Mouse (Mus musculus): ENCODE measurements around the gene Tubb3.

Gene Tubb3

DNA sequence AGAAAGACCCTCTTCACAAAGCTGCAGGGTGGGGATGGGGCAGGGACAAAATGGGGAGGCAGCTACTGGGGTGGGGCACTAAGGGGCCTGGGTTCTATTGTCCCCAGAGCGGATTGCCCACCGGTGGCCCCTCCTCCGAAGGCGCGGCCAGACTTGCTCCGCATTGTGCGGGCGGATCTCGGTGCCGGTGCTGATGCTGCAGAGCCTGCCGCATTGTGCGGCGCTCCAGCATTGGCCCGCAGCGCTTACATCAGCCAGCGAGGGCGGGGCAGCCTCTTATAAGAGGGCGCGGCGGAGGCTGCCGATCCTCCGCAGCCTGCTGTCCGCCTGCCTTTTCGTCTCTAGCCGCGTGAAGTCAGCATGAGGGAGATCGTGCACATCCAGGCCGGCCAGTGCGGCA is at the start of gene Tubb3:
Gene Tubb3 (plus strand): TSS at position 179 of the 400 bp plus-strand sequence.
- in situ Hi-C loops (cut with MboI), result no loop called here

DNA sequence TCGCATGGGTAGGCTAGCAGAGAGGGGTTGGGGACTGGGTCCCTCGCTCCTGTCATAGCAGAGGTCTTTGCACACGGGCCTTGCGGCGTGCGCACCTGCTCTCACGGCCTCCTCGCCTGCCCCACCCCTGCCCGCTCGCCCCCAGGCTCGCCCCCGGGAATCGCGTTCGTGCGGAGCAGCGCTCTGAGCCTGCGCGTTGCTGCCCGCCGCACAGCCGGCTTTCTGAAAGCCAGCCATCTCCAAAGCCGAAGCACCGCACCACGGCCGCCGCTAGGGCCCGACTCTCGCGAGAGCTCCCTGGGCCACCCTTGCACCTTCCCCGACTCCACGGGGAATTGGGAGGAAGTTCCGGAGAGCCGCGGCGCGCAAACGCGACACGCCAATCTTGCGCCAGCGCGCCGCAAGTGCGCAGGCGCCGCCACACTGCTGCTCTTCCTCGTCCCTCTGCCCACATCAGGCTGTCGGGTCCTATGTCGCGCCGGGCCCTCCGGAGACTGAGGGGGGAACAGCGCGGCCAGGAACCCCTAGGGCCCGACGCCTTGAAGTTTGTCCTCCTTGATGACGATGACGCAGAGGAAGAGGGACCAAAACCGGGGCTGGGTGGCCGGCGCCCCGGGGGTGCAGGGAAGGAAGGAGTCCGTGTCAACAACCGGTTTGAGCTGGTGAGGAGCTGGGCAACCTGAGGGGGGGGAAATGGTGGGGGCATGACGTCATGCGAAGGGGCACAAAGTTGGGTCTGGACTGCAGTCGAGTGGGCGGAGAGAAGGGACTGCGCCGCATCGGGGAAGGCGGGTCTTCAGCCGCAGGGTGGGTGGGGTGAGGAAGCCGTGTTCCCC is 37.6 kb upstream of the Tubb3 start, which contains the start of gene Tcf25:
Gene Tcf25 (plus strand): TSS at position 351 of the 836 bp plus-strand sequence.
- in situ Hi-C loops (cut with MboI), result no loop called here

DNA sequence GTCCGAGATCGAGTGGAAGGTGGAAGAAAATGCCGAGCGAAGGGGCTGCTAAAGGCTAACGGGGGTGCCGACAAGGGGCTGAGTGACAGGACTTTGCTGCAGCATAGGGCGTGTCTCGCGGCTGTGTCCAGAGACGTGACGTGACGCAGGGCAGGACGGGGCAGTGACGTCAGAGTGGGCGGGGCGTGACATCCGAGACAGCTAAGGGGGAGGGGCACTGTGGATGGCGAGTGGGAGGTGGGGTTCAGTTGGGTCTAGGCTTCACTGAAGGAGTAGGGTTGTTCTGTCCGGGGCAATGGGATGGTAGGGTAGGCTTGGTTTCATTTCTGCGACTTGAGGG is 37.0 kb upstream of the Tubb3 start:
- in situ Hi-C loops (cut with MboI), result no loop called here

DNA sequence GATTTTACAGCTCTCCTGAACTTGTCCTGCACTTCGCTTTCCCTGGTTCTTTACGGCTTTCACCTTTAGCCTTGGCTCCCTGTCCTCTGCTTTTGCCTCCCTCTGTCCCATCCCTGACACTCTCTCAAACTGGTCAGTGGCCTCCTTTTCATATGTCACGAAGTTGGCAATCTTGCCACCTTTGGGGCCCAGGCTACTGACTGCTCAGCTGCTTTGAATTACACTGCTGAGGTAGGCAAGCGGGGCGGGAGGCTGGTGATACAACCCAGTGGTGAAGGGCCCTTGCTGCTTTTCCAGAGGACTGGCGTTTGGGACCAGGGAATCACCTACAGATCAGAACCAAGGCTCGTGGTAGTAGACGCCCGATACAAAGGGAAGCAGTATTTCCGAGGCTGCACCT is 35.5 kb upstream of the Tubb3 start:
- in situ Hi-C loops (cut with MboI), result no loop called here

DNA sequence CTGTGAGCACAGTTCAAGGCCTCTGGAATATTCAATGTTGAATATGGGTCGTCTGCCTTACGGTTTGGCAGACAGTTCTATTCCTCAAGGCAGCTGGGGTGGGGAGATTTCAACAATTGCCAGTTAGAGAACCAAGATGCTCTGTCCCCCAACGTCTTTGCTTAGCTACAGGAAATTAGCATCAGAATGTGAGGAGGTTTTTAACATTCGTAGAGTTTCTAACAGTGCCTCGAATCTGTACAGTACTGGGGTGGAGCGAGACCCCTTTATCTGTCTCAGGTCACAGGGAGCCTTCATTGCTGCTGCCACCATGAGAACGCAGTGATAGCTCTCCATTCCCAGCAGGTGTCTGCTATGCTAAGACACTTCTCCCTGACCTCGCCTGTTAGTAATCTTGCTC is 35.1 kb upstream of the Tubb3 start:
- in situ Hi-C loops (cut with MboI), result no loop called here

DNA sequence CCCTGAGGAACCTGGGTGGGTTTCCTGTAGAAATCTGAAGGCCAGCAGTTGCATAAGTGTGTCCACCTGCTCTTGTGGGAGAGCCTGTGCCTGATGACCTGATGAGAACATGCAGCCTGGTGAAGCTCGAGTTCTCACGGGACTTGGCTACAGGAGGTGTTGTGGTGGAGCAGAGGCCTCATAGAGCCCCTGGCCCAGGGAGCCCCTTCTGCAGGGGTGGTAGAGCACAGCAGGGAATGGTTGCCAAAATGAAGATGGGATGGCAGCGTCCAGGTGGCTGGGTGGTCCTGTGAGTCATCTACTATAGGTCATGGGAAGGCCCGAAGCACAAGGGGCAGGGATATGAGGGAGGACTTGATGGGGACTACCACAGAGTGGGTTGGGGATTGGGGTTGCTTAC is 29.5 kb upstream of the Tubb3 start:
- in situ Hi-C loops (cut with MboI), result no loop called here

DNA sequence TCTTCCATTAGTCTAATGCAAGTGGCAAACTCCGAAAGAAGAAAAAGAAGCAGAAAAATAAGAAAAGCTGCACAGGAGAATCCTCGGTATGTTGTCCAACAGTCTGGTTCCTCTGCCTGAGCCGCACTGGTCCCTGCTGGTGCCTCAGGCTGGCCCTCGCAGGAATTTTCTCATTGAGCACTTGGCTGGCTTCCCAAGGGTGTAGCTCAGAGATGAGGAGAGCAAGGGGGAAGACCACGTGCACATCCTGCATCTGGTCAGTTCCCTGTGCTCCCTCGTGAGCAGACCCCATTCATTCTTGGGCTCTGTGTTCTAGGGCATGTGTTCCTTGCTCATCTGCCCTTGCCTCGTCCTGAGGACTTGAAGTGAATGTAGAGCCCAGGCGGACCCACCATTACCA is 28.7 kb upstream of the Tubb3 start:
- in situ Hi-C loops (cut with MboI), result no loop called here

DNA sequence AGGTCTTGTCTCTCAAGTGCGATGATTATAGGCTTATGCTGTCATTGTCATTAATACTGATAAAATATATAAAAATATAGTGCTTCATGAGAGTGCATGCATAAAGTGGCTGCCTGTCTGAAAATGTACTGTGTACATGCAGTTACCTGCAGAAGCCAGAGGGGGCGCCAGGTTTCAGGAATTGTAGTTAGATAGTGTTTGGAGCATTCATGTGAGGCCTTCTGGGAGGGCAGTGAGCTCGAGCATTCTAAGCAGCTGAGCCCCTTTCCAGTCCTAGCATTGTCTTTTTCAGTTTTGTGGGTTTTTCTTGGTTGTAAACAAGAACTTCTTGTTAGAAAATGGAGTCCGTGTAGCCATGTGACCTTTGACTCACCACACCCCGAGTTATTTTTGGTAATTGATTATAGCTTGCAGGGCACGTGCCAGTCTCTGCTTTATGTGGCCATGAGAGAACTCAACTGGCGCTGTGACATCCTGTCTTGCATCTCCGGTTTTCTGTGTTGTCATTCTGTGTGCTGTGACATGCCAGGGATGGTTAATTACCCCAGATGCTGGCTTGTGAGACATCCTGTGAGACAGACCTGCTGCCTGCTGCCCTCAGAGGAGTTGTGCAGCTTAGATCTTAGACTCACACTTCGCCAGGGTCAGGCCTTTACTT is 26.2 kb upstream of the Tubb3 start:
- in situ Hi-C loops (cut with MboI), result no loop called here

DNA sequence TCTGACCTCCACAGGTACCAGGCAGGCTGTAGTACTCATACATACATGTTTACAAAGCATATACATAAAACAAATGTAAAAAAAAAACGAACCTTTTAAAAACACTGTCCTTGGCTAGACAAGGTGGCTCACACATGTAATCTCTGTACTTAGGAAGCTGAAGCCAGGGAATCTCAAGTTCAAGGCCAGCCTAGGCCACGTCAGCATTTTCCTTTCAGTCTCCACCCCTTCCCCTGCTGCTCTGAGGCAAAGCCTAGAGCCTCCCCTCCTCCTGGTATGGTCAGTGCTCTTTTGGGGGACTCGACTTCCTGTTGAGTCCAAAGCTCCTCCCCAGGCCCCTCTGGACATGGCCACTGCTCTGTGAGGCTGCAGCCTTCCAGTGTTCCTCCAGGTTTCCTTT is 24.2 kb upstream of the Tubb3 start:
- in situ Hi-C loops (cut with MboI), result no loop called here

DNA sequence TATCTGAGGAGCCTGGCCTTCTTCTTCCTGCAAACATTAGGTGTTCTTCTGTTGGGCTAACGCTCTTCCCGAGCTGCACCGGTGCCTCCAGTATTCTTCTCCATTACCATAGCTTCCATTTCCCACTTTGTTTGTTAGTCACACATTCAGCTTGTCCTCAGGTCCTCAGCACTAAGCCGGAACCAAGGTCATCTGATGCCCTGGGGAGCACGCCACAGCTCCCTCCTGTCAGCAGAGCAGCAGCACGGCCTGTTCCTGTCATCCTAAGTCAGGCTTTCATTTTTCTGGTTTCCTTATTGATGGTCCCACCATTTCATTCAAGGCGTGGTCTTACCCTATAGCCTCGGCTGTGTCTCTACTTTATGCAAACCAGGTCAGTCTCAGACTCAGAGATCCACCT is 23.4 kb upstream of the Tubb3 start:
- in situ Hi-C loops (cut with MboI), result no loop called here

DNA sequence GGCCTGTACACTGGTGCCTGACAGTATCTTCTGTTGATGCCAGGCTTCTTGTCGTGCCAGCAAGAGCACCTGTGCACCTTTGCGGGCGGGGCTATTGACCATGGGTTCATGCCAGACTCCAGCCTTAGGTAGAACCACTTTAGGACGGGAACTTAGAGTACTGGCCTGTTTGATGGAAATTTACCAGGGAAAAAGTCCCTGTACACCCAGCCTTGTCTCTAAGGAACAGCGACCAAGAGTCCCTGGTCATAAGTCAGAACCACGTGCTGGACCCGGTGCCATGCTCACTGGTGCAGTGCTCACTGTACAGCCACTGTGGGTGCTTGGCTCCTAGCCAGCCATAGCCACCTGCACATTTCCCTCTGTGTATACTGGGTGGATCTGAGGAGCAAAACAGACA is 22.2 kb upstream of the Tubb3 start:
- in situ Hi-C loops (cut with MboI), result no loop called here

DNA sequence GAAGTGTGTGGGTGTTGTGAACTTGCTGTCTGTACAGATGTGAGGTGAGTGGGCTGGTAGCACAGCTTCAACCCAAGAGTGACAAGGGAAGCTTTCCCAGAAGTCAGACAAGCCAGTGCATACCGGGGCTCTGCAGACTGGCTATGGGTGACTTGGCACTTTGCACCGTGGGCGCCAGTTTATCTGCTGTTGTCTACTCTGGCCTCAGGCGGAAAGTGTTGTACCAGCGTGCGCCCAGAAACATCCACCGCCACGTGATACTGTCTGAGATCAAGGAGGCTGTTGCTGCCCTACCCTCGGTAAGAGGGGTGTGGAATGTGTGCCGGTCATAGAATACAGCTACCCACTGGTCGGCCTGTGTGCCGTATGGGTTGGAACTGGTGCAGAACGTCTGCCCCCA is 12.9 kb upstream of the Tubb3 start:
- in situ Hi-C loops (cut with MboI), result no loop called here

DNA sequence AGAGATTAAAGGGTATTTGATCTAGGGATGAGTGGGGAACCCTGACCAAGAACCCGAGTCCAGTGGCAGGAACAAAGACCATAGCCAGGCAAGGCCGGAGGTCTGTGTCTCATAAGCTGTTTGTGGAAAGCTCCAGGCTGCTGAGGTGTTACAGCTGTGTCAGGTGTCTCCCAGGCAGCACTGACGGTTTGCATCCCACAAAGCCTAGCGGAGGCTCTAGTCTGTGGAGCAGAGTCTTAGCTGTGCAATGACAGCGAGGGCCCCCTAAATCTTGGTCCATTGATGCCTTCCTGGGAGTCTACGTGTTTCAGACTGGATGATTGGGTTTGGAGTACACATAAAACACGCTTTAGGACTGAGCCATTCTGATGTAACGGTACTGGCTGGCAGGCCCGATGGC is 9.3 kb upstream of the Tubb3 start:
- in situ Hi-C loops (cut with MboI), result no loop called here

DNA sequence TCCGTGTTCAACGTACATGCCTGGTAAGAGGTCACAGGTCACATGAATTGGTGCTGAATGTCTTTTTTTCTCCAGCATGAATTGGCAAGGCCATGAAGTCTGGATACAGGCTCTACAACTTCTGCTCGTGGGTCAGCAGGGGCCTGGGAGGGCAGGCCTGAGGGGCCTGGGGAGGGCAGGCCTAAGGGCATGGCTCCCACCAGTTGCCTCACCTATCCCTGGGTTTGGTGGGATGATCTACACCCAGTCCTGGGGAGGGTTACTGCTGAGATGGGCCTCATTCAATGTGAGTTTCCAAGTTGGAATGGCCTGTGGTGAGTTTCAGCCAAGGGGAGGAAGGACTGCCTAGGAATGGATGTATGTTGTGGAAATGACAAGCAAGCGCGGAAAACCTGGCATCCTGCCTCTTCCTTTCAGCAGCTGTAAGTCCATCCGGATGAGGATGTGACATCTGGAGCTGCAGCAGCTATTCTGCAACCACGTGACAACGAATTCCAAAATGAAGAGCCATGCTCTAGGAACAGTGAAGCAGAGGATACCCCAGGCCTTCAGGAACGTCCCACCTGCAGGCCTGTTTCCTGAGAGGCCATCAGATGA is 8.4 kb upstream of the Tubb3 start:
- in situ Hi-C loops (cut with MboI), result no loop called here

DNA sequence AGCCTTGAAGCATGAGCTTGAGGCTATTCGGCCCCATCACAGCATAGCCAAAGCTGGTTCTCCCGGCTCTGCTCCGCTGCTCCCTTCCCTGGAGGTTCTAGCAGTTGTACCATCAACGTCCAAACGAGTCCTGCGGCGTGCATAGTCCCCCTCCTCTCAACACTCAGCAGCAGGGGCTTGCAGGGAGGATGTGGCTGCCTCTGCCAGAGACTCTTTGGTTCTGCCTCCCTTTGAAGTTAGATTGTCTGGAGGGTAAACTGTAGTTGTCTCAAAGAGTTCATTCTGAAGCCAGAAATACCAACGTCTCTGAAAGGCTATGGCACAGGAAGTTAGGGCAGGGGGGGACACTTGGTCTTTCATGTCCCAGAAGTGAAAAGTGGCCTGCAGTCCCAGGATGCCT is 6.7 kb upstream of the Tubb3 start:
- in situ Hi-C loops (cut with MboI), result no loop called here

DNA sequence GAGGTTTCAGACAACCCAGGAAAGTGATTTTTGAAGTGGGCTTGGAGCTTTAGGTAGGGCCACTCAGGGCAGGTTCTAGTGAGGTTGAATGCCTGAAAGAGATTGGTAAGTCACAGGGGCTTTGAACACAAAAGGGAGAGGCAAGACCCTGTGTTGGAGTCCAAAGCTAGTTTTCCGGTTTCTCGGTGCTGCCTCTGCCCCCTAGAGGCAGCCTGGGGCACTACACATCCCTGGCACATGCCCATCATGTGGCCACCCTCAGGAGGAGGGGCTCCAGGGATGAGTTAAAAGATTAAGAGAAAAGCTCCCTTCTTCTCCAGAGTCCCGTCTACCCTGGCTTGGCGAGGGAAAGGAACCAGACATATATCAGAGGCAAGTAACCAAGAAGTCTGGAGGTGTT is 4.4 kb upstream of the Tubb3 start, which contains the start of gene Mc1r:
Gene Mc1r (plus strand): TSS at position 322 of the 400 bp plus-strand sequence.
- in situ Hi-C loops (cut with MboI), result no loop called here

DNA sequence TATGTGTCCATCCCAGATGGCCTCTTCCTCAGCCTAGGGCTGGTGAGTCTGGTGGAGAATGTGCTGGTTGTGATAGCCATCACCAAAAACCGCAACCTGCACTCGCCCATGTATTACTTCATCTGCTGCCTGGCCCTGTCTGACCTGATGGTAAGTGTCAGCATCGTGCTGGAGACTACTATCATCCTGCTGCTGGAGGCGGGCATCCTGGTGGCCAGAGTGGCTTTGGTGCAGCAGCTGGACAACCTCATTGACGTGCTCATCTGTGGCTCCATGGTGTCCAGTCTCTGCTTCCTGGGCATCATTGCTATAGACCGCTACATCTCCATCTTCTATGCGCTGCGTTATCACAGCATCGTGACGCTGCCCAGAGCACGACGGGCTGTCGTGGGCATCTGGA is 3.6 kb upstream of the Tubb3 start:
- in situ Hi-C loops (cut with MboI), result no loop called here

DNA sequence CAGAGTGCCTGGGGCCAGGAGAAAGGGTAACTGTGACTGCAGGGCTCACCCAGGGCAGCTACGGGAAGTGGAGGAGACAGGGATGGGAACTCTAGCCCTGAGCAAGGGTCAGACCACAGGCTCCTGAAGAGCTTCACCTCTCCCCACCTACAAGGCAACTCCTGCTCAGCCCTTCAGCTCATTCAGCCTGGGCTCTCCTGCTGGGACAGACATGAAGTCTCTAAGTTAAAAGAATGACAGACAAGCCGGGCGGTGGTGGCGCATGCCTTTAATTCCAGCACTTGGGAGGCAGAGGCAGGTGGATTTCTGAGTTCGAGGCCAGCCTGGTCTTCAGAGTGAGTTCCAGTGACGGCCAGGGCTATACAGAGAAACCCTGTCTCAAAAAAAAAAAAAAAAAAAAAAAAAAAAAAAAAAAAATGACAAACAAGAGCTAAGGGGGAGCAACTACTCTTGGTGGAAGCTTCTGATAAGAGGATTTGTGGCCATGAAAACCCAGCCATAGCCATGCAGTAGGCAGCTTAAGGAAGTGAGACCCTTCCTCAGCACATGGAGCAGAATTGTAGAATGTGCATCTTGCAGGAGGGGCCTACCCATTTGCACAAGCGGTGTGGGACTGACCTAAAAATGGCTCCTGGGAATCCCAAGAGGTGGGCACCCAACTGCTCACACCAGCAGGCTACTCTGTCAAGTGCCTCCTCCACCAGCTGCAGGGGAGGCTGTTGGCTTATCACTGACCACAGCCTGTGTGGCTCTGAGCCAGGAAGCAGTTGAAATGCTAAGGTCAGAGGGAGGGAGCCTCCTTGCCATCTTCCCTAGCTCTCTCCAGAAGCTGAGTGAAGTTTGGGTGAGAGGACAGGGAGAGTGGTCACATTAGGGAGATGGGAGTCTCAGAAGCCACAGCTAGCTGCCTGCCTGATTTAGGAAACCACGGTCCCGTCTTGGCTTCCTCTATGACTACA is 2.4 kb upstream of the Tubb3 start:
- in situ Hi-C loops (cut with MboI), result no loop called here

DNA sequence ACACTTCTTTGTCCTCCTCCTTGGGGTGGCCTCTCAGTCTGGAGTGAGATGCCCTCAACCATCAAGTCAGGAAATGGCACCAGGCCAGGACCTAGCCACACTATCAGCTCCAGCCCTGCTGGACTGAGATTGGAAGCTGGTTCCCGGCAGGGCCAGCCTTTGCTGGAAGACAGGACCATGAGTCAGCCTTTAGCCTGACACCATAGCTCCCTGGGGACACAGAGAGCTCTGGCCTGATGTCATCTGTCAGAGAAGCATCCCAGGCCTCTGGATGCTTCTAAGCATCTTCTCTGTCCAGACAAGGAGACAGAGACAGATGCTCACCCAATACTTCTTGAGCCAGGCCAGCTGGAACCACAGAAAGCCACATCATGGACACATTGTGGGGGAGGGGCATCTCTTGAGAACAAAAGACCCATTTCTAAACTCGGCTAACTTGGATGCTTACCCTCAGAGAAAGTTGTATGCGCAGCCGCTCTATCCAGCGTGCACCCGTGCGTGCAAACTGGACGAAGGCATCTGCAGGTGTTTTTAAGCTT is 1.1 kb upstream of the Tubb3 start:
- in situ Hi-C loops (cut with MboI), result no loop called here

DNA sequence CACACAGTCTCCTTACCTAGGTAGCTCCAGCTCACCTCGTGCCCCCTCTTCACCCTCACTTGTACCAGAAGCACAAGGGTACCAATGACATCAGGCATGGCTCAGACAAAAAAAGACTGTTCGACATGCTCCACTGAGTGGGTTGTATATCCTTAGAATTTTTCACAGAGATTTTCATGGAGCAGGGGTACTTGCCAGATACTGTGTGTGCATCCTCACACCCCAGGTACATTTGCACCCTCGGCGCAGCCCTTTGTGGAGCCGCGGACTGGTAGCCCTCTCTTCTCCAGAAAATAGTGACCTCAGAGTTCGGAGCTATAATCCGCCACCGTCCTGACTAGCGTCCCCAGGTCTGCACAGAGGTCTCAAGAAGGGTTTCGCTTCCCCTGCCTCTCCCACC is 436 bp upstream of the Tubb3 start:
- in situ Hi-C loops (cut with MboI), result no loop called here

DNA sequence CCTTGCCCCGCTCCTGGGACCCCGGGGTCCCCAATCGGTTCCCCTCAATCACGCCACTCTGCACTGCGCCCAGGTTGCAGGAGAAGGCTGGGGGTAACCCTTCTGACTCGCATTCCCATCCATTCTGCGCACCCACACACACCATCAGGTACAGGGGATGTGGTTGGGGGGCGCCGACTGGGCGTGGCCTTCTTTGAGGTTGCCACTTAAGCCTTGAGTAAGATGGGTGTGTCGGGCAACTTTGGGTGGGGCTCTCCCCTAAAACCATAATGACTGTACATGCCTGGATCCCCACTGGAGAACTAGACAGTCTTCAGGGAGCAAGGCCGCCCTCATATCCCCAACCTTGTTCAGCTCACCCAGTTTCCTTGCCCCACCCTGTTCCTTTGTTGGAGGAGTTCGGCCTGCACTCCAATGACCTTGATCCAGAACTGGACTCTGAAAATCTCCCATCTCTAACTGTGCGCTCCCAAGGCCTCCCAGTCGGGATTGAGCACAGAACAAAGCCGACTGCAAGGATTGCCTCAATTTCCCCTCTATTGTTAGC is 630 bp downstream of the Tubb3 start:
- in situ Hi-C loops (cut with MboI), result no loop called here
